Mouse (Mus musculus) embryonic fibroblast, embryonic 13.5 days (primary cell): ENCODE measurements at regions not wholly inside any gene's neighbourhood (a gene's known extent, or its start where the extent isn't known, plus 50 kb on each side); places are given as distances from the start of the nearest gene placed in this dataset.

Experiments
- CTCF ChIP-seq: IDR thresholded peaks from 2 replicates; pipeline ENCODE4 v1.5.1; 2011; ENCODE audit warnings: mild to moderate bottlenecking, control low read depth, low read length, moderate library complexity, borderline replicate concordance; ENCODE audit not compliant: insufficient read depth
- POLR2A ChIP-seq: IDR thresholded peaks from 2 replicates; pipeline ENCODE4 v1.6.1; 2011; ENCODE audit warnings: low read depth, mild to moderate bottlenecking, control low read depth, low read length, moderate library complexity

DNA sequence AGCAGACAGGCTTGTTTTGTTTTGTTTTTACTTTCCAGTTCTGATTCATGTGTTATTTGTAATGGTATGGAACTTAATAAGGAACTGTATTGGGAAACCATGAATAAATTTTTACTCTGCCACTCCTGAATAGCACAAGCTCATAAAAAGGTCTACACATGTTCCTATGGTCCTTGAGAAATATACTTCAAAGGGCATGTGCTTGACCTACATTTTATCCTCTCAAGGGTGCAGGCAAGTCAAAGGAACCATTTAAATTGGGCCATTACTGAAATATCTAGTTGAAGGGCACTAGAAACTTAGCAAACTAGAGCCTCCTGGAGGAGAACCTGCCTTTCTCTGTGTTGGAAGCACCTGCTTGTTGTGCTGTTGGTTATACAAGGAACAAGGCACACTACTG, 393.8 kb upstream of the Sphkap start:
- no peak for TF ChIP-seq CTCF
- TF ChIP-seq POLR2A: no peak
